Mouse (Mus musculus) adipocyte (in vitro differentiated cells): ENCODE measurements at regions not wholly inside any gene's neighbourhood (a gene's known extent, or its start where the extent isn't known, plus 50 kb on each side); places are given as distances from the start of the nearest gene placed in this dataset.

Source experiments
- DNase-seq: peaks from one replicate; pipeline ENCODE4 v3.0.0-alpha.2; 2016; ENCODE audit warnings: low spot score

- DNase-seq, result no peak
Measured at GRCm38 (mm10) chr17:45889451-45889850, 142.7 kb downstream of the Vegfa start.

- no peak for DNase-seq
Measured at GRCm38 (mm10) chr17:45889051-45889450, 143.1 kb downstream of the Vegfa start.

DNA sequence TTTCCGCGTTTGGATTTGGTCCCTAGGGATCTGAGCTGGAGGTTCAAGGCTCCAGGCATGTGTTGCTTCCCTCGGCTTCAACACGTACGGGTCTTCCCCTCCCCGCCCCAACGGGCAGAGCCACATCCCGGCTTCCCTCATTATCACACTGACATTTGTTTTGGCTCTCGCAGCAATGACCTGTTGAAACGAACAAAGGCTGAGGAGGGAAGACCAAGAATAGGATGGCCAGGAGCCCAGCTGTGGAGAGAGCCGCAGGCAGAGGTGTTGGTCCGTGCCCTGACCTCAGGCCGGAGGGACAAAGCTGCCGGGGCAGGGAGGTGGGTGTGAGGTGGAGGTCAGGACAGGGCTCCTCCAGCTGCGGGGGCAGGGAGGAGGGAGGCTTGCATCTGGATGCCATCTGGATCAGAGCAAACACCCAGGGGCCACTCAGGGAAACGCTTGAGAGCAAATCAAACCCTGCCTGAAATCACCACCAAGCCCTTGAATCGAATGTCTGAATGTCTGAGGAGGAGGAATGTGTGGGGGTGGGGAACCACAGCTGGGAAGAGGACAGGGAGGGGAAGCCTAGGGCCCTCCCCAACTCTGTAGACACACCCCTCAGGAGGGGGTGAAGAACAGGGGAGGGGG lies 145.6 kb downstream of the Vegfa start:
- DNase-seq, result no peak

- DNase-seq, result no peak
Measured at GRCm38 (mm10) chr17:45885461-45886336, 146.5 kb downstream of the Vegfa start.

- DNase-seq, result no peak
Measured at GRCm38 (mm10) chr17:45884021-45884722, 148.0 kb downstream of the Vegfa start.

DNA sequence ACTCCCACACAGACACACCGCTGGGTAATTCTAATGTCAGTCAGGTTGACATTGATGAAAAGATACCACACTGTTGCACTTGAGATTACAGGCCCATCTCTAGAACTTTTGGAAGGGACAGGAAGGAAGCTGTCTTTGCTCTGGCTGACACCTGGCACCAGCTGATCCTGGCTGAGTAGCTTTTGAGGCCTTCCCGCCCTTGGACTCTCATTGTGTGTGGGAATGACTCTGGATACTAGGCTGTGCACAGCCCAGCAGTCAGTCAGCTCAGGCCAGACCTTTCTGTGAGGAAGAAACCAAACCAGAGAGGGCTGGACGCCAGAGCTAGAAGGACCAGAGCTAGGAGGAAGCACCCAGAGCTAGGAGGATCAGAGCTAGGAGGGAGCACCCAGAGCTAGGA lies 149.0 kb upstream of the 1600014C23Rik start:
- no peak for DNase-seq

DNA sequence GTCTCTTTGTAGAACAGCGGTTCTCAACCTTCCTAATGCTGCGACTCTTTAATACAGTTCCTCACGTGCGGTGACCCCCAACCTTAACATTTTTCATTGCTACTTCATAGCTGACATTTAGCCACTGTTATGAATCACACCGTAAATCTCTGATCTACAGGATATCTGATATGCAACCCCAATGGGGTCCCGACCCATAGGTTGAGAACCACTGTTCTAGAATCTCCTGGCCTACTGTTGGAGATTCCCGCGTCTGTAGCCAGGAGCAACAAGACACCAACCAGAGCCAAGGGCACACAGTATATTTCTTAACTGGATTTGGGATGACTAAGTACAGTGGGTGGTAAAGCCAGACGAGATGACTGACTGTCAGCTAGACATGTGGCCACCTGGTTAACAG lies 147.6 kb upstream of the 1600014C23Rik start:
- no peak for DNase-seq

DNA sequence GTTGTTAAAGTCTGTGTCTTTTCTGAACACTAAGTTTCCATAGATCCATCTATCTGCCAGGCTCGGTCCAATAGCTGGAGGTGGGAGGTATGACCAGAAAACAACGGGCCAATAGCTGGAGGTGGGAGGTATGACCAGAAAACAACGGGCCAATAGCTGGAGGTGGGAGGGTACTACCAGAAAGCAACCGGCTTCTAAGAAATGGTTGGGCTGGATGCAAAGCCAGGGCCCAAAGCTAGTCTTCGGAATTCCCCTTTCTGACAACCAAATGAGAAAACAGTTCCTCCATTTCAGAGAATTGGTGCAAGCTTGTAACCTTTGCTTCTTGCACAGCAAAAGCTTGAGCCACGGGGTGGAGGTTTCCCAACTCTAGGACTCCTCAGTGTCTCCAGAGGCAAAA lies 147.1 kb upstream of the 1600014C23Rik start:
- DNase-seq, result peak; percentile 74

DNA sequence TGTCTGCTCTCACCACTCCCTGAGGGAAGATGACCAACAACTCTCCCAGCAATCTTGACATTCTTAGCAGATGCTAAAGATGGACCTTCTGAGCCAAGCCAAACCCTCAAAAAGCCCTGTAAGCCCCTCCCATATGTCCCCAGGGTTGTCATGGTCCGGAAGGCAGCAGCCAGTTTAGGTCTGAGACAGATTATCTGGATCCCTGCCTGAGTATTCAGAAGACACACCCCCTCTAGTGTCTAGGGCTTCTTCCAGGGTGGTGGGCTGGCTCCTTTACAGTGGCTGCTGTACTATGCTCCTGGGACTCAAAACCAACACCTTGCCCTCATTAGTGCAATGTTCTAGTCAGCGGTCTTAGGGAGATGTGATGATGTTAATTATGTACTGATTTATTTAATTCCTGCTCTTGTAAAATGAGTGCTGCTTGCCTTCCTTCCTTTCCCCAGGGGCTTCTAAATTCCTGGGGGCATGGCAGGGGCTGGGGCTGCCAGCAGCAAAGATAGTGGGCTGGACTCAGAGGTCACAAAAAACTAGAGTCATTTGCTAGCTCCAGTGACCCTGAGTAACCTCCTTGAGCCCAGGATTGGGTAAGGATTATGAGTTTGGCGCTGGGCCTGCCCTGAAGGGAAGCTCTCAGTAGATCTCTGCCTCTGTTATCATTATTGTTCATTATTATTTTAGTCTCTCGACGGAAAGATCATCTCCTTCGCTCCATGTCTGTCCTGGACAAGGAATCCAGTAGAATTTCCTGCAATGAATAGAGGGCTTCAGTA lies 146.0 kb upstream of the 1600014C23Rik start:
- DNase-seq, result peak; percentile 68

DNA sequence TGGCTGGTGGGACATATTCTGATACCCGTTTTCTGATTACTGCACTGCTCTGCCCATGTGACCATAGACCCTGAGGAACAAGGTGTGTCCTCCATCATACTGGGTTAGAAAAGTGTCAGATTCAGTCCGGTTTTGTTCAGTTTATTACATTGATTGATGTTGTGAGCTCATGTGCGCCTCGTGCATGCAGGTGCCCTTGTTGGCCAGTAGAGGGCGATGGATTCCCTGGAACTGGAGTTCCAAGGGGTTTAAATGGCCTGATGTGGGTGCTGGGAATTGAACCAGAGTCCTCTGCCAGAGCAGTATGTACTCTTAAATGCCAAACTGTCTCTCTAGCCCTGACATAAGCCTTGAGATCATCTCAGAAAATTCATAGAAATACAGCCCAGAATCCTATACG lies 144.8 kb upstream of the 1600014C23Rik start:
- no peak for DNase-seq

DNA sequence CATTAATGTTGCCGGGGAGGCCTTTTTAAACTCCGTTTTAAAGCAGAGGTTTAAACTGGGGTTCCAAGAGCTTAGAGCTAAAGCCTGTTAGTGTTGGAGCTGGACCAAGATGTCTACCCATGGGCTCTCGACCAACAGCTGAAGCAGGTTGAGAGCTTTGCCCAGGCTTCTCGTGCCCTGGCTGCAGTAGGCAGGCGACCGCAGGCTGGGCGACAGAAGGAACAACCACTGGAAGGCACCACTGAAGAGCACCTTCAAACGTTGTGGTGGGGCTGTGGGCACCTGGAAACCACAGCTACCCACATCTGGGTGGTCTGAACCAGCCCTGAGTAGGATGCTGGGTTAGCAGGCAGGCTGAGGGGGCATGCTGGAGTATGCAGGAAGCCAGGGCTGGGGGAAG lies 141.7 kb upstream of the 1600014C23Rik start:
- DNase-seq, result no peak

DNA sequence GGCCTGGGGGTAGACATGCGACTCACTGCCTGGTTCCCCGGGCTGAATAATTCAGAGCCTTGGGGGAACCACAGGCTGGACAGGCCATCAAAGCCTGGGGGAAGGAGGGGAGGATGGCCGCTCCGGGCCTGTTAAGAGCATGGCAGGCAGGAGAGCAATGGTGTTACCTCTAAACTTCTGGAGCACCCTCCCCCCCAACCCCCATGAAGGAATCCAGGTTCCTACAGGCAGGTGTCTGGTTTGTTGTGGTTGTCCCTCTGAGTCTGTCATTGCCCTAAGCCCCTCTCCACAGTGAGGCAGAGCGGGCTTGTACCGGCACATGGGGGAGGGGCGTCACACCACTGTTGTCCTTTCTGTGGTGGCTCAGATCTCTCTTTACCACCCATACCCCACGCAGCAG lies 140.4 kb upstream of the 1600014C23Rik start:
- DNase-seq, result no peak

- DNase-seq, result peak; percentile 36
Measured at GRCm38 (mm10) chr17:45873200-45873955, 139.7 kb upstream of the 1600014C23Rik start.

DNA sequence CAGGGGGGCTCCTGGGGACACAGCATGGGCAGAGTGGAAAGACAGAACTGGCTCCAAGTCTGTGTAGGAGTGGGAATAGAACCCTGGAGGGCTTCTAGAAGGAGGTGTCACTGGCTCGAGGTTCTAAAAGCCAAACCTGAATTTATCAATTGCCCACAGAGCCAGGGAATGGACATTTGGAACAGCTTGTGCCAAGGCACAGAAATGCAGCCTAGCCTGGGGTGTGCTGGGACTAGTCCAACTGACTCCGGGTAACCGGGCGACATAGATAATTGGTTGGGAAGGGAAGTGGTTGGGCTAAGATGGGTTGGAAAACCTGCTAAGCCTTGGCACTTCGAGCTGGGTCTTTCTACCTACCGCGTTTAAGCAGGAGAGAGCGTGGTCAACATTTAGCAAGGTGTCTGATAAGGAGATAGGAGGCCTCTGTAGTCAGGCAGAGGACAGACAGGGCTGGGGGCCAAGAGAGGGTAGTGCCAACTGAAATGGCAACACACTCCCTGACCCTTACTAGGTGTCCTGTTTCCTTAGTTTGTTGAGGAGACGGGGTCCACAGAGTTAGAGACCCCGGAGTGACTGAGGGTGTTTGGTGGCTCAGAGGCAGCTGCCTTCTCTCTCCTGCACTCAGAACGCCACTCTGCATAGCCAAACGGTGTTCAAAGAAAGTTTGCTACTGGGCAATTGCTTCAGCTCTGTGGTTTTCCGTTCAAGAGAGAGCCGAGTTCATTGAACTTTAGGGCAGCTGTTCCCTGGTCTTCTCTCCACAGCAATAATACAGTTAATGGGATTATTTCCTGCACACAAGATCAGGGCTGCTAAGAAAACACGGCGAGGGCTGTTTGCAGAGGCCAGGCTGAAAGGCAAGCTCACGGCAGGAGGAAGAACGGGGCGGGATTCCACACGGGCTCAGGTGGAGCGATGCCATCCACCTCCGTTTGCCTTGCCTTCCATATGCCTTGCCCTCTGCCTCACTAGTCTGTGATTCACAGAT lies 138.3 kb upstream of the 1600014C23Rik start:
- peak; percentile 30 for DNase-seq

DNA sequence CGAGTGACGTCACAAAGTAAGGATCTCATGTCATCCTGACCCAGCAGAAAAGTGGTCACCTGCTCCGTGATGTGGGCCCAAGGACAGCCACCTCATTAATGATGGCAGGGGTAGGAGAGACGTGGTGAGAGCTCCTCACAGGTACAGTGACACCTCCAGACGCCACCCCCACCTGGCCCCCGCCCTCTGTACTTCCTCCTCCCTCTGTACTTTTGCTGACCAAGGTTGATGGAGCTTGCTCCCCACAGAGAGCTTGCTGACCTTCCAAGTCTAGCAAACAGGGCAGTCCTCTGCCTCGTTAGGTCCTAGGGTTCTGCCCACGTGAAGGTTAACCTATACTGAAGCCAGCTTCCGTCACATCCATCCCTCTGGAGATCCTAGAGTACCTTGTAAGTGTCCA lies 137.4 kb upstream of the 1600014C23Rik start:
- no peak for DNase-seq

- DNase-seq, result peak; percentile 36
Measured at GRCm38 (mm10) chr17:45869014-45869968, 135.6 kb upstream of the 1600014C23Rik start.

- no peak for DNase-seq
Measured at GRCm38 (mm10) chr17:45868539-45868938, 134.9 kb upstream of the 1600014C23Rik start.

- DNase-seq, result no peak
Measured at GRCm38 (mm10) chr17:45867727-45868126, 134.1 kb upstream of the 1600014C23Rik start.
